Mouse (Mus musculus): ENCODE measurements around the gene Gtf3c2.
"Not testable (repeated sequence)": the region's sequence is repeated elsewhere in the genome, so short reads cannot be mapped to it uniquely, and the experiment has no call there.

Gtf3c2 gene

DNA sequence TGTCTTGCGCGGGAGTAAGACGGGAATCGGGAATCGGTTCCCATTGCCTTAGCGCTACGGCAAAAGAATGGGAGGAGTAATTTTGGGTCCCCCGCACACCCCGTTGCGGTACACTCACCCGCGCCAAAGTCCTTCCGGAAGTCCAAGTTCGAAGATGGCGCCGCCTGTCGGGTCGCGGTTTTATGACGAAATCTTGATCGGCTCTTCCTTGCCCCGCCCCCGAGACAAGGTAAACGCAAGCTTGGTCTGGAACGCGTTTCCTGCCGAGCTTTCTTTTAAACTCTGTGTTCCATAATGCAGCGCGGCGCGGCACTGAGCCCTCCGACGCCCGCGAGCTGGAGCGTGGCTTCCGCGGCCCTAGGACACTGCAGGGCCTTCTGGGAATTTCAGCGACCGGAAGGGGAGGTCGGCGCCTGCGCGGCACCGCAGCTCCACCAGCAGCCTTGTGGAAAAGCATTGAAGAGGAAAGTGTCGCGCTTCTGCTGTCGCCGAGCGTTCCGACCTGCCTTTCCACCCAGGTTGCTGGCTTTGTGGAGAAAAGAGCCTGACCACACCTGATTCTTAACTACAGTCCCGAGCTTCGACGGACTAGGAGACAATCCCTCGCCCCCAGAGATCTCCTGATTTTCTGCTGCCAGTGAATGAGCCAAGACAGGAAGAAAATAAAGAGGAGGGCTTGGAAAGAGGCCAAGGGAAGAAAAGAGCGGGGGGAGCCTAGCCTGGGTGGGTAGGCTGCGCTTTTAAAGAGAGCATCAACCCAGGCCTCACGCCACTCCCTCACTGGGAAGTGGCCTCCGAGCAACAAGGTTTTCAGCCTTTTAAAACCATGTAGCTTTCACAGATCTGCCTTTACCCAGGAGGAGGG is at the start of gene Gtf3c2, which contains the start of gene Gm29609:
Gene Gtf3c2 (minus strand): TSS at position 379 of the 865 bp plus-strand sequence.
Gene Gm29609 (minus strand): TSS at position 146 of the 865 bp plus-strand sequence.
- peak; percentile 98 for DNase-seq

DNA sequence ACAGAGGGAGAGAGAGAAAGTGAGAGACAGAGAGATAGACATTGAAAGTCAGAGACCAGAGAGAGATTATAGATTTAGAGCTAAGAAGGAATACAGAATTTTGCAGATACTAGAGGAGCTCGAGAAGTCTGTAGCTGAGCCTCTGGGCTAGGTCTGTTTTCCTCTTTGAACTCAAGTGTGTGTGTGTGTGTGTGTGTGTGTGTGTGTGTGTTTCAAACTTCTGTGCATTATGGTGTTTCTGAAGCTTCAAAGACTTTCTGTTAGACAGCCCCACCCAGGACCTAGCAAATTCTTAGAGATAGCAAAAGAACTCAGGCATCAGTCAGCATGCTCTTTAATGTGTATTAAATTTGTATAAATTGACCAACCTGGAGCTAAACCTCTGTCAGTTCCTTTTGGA is 46.7 kb upstream of the Gtf3c2 start:
- no peak for DNase-seq

DNA sequence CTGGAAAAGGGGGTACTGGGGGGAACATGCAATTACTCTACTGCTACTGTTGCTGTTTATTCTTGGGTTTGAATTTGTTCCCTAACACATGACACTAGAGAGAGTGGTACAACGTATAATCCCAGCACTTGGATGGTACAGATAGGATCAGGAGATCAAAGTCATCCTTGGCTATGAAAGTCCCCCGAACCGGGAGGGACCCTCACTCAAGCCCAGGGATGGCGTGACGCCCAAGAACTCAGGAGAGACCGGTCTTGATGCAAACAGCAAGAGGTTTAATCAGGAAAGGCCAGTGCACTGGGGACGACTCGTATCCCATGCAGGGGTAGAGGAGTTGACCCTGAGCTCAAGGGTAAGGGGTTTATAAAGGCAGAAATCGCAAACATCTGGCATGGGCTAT is 42.8 kb upstream of the Gtf3c2 start:
- no peak for DNase-seq

DNA sequence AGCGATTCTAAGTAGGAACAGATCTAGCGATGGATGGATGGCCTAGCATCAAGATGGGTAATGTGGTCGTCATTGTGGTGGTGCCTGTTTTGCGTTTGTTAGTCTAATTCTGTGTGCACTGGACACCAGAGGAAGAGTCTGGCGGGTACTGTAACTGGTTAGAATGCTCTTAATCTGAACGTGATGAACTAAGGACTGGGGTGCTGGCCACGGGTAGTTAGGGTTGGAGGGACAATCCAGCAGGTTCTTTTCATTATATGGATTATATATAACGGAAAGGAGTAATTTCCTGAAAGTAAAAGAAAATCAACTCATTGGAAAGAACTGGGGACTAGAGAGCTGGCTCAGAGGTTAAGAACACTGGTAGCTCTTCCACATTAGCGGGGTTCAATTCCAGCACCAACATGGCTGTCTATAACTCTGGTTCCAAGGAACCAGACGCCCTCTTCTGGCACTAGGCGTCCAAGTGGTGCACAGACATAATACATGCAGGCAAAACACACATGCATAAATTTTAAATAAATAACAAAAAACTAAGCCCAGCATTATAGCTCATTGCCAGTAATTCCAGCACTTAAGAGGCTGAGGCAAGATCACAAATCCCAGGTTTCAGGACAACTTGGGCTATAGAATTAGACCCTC is 41.5 kb upstream of the Gtf3c2 start:
- no peak for DNase-seq

DNA sequence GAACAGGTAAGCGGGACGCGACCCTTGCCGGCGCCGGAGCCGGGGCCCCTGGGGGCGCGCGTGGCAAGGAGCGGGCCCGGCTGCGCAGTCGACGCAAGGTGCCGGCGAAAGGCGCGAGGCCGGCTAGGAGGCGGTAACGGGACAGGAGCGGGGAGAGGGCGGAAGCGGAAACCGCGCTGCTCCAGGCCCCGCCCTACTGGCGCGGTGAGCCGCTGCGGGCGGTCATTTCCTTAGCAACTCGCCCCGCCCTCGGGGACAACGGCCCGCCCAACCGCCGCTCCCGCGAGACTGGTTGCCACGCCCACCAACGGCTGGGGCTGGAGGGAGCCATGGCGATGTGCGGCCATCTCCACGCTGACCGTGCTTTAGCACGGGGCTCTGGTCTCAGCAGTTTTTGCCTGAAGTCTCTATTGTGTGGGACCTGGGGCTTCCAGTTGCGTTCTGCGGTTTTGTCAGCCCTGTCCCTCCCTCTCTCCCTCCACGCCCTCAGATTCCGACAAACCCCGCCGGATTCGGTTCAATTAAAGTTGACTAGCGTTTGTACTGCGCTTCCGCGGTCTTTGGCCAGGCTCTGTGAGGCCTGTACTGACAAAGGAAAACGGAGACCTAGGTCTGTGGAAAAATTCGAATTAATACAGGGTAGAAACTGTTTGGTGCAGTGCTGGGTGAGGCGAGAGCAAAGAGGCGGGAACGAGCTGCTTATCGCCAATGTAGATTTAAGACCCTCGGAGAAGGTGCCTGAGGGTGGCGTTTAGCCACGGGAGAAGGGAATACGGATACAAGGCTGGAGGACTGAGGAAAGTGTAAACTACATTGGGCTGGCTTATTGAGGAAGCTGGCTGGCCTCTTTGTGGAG is 40.7 kb upstream of the Gtf3c2 start, which contains the start of gene Ppm1g:
Gene Ppm1g (minus strand): TSS at position 240 of the 856 bp plus-strand sequence.
- peak; percentile 97 for DNase-seq

DNA sequence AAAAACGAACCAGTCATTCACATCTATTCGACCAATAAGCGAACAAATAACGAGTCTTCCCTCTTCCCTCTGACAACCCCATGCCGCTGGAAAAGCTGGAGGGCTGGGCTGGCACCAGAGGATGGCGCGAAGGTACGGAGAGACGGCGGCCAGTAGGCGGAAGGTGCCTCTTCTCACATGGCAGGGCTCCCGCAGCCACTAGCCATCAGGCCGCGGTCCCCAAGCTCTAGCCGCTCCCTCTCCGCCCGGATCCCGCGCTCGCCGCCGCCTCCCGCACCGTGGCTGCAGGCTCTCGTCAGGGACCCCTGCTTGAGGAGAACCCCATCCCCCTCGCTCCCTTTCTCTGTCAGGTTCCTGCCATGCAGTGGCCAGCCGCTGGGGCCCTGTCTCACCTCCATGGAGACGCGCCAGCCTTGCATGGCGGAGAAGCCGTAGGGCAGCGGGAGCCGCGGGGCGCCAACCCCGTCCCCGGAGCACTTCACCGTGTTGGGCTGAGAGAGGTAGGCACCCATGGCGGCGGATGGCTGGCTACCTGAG is 40.0 kb upstream of the Gtf3c2 start:
- peak; percentile 49 for DNase-seq

DNA sequence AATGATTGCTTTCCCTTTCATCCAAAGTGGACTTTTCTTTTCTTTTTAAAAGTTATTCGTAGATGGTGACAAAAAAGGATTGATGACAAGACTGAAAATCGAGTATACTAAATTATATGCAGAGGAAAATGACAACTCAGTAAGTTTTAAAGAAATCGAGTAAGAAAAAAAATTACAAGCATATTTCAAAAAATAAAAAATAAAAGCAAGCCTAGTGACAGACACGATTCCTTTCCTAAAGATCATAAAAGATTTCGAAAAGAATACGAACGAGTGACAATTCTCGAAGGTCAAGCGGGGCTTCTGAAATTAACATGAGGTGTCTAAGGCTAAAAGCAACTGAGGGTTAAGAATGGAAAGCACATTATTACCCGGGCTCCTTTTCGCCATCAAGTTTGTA is 39.5 kb upstream of the Gtf3c2 start:
- DNase-seq = no peak

DNA sequence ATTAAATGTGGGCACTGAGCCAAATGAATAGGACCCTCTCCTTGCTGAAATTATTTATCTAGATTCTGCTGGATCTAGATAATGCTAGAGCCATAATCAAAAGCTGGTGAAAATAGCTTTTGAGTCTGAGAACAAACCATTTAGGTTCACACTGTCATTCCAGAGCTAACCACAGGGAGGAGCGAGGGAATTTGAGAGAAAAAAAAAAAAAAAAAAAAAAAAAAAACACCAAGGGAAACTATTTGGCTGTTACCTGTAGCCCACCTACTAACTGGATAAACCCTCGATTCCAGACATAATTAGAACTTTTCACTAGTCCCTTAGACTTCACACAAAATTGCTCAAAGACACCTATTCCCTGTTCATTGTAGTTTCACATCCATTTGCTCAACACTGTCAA is 39.1 kb upstream of the Gtf3c2 start:
- no peak for DNase-seq

DNA sequence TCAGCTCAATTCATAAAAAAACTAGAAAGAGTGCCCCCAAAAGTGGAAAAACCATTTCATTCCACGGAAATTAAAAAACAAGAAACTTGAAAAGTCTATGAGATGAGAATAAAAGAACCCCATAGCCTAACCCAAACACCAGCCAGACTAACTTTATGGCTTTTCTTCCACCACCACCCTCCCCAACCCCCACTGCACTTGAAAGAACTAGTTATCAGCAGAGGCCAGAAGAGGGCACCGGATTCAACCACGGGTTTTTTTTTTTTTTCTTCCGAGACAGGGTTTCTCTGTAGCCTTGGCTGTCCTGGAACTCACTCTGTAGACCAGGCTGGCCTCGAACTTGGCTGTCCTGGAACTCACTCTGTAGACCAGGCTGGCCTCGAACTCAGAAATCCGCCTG is 38.4 kb upstream of the Gtf3c2 start:
- DNase-seq = no peak

DNA sequence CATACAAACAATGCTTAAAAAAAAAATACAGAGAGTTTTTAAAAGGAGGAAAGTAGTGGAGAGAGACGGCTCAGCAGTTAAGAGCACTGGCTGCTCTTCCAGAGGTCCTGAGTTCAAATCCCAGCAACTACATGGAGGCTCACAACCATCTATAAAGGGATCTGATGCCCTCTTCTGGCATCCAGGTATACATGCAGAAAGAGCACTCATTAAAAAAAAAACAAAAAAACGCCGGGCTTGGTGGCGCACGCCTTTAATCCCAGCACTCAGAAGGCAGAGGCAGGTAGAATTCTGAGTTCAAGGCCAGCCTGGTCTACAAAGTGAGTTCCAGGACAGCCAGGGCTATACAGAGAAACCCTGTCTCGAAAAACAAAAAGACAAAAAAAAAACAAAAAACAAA is 36.6 kb upstream of the Gtf3c2 start:
- DNase-seq = not testable (repeated sequence)

DNA sequence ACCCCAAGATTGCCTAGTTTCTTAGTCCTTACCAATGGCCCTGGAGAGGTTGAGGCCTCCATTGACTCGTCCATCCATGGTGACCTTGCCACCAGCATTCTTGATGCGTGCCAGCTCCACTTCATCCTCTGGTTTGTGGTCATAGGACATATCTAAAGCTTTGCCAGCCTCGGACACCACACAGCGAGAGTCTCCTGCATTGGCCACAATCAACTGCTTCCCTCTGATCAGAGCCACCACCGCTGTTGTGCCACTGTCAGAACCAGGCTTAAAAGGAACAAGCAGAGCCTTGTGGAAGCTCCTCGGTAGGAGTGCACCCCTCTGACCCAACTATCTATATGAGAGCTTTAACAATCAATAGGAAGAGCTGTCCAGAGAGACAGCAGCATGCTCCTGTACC is 24.5 kb upstream of the Gtf3c2 start:
- no peak for DNase-seq

DNA sequence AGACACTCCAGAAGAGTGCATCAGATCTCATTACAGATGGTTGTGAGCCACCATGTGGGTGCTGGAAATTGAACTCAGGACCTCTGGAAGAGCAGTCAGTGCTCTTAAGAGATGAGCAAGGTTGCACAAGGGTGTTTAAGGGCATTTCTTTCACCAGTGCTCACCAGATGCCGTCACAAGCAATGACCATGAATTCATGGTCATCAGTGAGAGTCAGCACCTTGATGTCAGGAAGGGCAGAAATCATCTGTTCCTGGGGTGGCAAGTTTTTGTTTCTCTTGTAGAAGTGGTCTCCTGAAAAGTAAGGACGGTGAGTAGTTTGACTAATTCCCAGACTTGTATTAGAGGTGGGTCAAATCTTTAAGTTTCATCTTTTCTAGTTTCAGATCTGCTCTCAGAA is 23.9 kb upstream of the Gtf3c2 start:
- DNase-seq = no peak

DNA sequence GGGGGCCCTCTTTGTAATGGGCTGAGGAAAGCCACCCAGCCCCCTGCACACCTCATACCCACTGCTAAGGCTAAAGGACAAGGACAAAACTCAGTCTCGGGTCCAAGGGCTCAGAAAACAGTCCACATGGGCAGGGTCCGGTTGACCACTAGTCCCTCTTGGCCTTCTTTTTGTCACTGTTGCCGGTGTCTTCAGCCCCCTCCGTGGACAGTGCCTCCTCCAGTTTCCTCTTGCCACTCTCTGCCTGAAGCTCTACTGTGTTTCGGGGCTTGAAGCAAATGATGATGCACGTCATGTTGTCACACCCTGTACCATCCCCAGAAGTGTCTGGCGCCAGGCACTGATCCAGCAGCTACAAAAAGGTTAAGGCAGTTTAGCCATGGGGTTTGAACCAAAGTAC is 23.0 kb upstream of the Gtf3c2 start:
- no peak for DNase-seq

DNA sequence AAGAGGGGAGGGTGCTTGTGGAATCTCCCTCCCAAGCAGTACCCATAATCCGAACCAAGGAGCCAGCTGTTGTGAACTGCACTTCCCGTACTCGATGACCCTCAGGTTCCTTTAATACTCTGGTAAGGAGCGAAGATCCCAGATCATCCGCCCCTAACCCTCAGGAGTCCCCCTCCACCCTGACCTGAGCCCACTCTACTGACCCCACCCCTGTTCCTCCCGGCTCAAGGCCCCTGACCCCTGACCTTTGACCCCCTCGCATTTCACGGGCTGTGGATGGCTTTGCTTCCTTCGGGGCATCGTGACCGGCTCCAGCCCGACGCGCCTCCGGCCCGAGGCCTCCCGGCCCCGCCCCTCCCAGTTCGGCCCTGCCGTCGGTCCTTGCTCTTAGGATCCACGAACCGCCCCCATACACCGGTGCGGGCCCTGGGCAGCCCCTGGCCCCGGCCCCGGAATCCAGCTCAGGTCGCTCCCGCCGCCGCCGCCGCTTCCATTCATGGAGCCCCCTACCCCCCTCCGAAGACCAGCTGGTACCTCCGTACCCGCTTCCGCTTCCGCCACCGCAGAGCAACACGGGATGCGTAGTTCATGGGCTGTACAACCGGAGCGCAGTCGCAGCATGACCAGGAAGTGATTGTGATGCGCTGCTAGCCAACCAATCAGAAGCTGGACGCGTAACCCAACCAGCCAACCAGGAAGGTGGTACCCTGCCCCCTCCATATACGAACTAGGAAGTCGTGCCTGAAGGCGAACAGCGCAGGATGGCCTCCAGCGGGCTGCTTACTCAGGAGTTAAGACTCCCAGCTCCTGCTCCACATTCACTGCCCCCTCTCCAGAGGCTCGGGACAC is 22.0 kb upstream of the Gtf3c2 start, which contains the start of gene Zfp513:
Gene Zfp513 (minus strand): TSS at position 562 of the 849 bp plus-strand sequence.
- DNase-seq = peak; percentile 99

DNA sequence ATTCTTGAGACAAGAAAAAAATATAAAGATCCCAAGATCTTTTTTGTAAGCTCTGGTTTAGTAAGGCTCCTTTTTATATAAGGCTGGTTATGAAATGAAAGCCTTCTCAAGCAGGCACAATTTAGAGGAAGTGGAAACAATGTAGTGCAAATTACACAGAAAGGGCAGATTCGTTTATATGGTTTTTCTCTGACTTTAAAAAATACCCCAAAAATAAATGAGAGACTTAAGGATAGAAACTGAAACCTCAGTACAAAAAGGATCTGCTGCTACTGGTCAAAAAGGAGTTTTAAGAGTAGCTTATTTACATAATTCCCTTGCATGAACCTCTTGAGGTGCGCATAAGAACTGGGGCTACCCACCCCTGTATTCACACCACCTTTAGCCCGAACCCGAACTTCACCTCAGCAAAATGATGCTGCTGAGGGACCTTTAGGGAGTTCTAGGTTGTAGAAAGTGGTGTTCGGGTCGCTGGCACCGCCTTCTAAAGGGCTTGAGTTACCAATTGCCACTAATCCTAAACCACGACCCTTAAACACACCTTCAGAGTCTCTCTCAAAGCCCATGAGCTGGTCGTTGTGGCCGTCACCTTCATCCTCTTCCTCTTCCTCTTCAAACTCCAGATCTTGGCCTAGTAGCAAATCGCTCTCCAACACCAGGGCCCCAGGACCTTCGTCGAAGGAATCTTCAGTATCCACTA is 21.2 kb upstream of the Gtf3c2 start:
- DNase-seq = no peak

DNA sequence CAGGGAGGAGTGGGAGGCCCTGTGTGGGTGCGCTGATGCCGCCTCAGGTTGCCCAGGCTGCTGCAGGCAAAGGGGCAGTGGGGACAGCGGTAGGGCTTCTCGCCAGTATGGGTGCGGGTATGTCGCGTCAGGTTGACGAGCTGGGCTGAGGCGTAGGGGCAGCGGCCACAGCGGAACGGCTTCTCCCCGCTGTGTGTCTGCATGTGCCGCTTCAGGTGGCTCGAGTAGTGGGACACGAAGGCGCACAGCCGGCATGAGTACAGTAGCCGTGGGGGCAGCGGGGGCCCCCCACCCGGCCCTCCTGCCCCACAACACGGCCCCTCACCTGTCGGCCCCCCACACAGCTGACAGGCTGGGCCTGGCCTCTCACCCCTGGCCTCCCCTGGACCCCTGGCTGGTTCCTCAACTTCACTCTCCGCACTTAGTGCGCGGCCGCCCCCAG is 20.4 kb upstream of the Gtf3c2 start:
- no peak for DNase-seq

DNA sequence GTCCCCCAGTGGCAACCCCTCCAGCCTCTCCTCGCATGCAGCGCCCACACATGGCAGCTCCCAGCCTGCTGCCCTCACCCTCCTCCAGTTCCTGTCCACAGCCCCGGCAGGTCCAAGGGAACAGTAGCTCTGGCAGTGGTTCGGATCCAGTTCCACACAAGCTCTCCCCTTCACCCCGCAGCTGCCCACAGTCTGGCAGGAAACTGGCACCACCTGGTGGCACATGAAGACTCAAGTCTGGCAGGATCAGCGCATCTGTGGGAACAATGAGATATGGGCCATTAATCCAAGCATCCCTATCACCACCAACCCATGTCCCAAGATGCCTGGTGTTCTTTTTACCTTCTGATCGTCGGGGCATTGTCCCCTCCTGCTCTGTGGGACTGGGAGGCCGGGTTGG is 19.9 kb upstream of the Gtf3c2 start:
- no peak for DNase-seq

DNA sequence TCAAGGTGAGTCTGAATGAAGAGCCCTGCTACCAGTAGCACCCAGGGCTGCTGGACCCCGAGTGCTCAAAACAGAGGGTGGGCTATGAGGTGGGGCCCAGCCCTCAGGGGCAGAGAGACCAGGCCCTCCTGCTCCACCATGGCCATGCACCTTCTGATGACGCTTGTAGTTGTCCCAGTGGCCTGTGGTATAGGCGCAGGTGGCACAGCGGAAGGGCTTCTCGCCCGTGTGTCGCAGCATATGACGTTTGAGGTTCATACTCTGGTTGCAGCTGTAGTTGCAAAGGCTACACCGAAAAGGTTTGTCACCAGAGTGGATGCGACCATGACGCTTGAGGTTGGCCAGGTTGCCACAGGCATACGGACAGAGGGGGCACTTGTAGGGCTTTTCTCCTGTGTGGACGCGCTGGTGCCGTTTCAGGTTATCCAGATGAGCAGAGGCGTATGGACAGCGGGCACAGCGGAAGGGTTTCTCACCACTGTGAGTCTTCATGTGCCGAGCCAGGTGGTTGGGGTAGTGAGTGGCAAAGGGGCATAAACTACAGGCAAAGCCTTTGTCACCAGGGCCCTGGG is 19.5 kb upstream of the Gtf3c2 start:
- DNase-seq = no peak

DNA sequence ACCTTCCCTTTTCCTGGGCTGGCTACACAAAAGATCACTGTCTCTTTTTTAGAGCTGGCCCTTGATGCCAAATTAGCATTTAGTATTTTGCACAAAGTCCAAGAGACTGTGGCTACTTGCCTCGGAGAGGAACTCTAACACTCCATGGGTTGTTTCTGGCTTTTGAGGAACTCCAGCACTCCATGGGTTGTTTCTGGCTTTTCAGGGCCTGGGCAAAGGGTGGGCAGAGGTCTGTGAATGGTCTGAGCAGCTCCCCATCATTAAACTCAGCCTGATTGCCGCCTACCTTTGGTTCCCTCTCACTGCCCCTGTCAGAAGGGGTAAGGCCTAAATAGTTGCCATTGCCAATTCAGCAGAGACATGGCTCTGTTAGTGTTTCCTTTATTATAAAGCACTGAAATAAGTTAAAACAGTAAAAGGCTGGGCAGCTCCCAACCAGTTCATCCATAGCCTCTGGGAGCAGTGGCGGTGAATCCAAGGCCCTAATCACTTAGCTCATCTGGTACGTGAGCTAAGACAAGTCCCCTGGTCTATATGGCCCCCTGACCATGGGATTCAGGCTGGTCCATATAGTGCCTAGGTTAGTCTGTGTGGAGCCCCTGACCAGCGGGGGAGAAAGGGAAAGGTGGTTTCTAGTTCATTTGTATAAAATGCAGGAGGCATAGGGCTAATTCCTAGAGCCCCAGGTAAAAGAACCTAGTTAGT is 18.8 kb upstream of the Gtf3c2 start:
- DNase-seq = no peak

DNA sequence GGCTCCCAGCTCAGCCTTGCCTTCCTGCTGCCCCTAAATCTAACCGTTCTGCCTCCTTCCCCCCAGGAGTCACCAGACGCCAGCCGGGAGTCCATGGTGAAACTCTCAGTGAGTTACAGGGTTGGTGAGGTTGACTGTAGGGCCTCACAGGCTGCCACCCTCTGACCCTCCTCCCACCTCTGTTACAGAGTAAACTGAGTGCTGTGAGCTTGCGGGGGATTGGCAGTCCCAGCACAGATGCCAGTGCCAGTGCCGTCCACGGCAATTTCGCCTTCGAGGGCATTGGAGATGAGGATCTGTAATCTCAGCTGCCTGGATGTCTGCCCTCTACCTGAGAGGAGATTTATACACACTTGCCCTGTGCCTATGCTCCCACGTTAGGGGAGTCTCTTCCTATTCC is 18.2 kb upstream of the Gtf3c2 start:
- DNase-seq = no peak
